Mouse (Mus musculus) E14TG2a.4 (cell line): ENCODE measurements around the gene B3gnt6.

Experiments used
- CTCF ChIP-seq: conservative IDR thresholded peaks from 2 replicates; pipeline ENCODE4 v1.5.1; 2014; ENCODE audit warnings: low read length
- NANOG ChIP-seq: IDR thresholded peaks from 2 replicates; pipeline ENCODE4 v1.6.1; 2014; ENCODE audit warnings: borderline replicate concordance, low read length, mixed read lengths
- POU5F1 ChIP-seq: IDR thresholded peaks from 2 replicates; pipeline ENCODE4 v1.6.1; 2014; ENCODE audit warnings: low read length, borderline replicate concordance

DNA sequence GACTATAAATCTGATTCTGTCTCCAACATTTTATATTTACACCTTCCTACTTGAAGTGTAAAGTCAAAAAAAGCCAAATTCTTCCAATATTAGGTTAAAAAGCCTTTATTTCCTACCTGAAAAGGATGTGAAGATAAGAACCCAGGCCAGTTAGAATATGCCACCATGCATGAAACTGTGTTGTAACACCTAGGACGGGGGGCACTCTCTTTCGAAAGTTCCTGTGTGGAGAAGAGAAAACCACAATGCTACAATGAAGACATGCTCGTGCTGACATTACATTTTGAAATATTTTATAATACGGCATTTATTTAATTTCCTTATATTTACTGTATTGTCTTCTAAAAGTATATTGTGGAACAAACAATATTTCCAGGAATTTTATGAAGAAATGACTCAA, 24.5 kb upstream of the B3gnt6 start:
- TF ChIP-seq CTCF (no peak), NANOG (no peak), POU5F1 (no peak)
